Mouse (Mus musculus): ENCODE measurements at regions not wholly inside any gene's neighbourhood (a gene's known extent, or its start where the extent isn't known, plus 50 kb on each side); places are given as distances from the start of the nearest gene placed in this dataset.
"Not testable (repeated sequence)": the region's sequence is repeated elsewhere in the genome, so short reads cannot be mapped to it uniquely, and the experiment has no call there.

- no peaks in the 10 kb centered on the region for H3K4me1 ChIP-seq (ENCODE audit: control insufficient read depth in 1 of 2, insufficient read depth in 2 of 2, low read length in 2 of 2)
- H3K9ac ChIP-seq (ENCODE audit: control insufficient read depth, low read depth, low read length, poor library complexity, severe bottlenecking): no peak overlapping the region
- H3K9me3 ChIP-seq (replicated peaks; ENCODE audit: insufficient read depth, low read length): no peaks in the 10 kb centered on the region
- no peak for TF ChIP-seq MXI1 (IDR thresholded peaks at IDR 0.05; ENCODE audit: low read depth, low read length)
- TF ChIP-seq KAT2A (conservative IDR thresholded peaks at IDR 0.05; ENCODE audit: low read depth, low read length): no peak
- no peak overlapping the region for H3K27ac ChIP-seq (ENCODE audit: control insufficient read depth, low read depth, low read length)
- H3K36me3 ChIP-seq (ENCODE audit: control insufficient read depth in 1 of 2, insufficient read depth in 2 of 2, low read length in 2 of 2): no peaks in the 10 kb centered on the region
- no peak overlapping the region for H3K4me3 ChIP-seq (ENCODE audit: control insufficient read depth in 1 of 2, insufficient read depth in 1 of 2, low read depth in 2 of 2, low read length in 2 of 2)
- no peaks in the 10 kb centered on the region for H3K79me2 ChIP-seq (ENCODE audit: control insufficient read depth, insufficient read depth, low read length, poor library complexity)
- no peaks in the 10 kb centered on the region for H3K27me3 ChIP-seq (ENCODE audit: control insufficient read depth in 1 of 2, insufficient read depth in 2 of 2, low read length in 2 of 2)
- no peak for DNase-seq (ENCODE audit: low read depth, low spot score)
Observed at GRCm38 (mm10) chrX:130525770-130526169, 776.2 kb downstream of the Diaph2 start.

DNA sequence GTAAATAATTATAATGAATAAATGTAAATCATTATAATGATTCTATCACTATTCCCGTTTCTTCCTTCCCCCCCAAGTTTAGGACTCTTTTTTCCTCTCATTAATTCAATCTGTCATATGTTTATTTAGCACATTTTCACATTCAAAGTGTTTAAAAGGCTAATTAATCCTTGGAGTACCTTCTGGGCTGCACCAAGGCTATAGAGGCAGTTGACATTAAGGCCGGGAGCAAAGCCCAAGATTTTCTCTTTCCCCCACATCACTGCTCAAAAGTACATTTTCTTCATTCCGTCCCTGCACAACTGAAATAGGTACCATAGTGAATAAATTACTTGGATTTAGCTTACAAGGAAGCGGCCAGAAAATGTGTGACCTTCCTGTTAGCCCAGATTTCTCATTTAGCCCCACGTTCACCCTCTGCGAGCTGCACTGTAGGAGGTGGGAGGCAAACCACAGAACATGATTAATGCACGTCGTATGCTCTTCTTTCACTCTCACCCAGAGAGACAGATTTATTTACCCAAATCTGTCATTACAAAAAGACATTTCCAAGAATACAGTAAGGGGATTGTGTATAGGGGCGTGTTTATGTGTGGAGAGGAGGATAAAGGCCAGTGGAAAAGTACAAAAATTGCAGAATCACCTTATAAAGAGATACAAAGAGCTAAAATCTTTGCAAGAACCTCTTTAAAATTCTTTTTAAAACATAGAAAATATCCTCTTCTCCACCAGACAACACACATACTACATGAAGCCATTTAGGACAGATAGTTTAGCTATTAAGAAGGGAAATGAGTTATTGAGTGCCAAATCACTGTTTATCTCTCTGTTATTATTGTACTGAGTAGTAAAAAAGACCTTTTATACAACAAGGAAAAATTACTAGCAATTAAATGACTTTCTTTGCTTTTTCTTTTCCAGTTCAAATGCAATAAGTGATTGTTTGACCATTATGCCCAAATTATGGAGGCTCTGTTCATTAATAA is 783.9 kb downstream of the Diaph2 start:
- TF ChIP-seq RCOR1 (IDR thresholded peaks at IDR 0.05; ENCODE audit: low read depth, low read length) (no peak), MXI1 (IDR thresholded peaks at IDR 0.05; ENCODE audit: low read depth, low read length) (no peak), GATA1 (IDR thresholded peaks at IDR 0.05; ENCODE audit: low read depth, low read length) (no peak), MYC (IDR thresholded peaks at IDR 0.05; ENCODE audit: low read depth, low read length) (no peak), MAX (IDR thresholded peaks at IDR 0.05; ENCODE audit: low read length) (no peak), TBP (IDR thresholded peaks at IDR 0.05; ENCODE audit: low read depth, low read length) (no peak), SIN3A (IDR thresholded peaks at IDR 0.05; ENCODE audit: low read length) (no peak), ZNF384 (IDR thresholded peaks at IDR 0.05; ENCODE audit: low read depth, low read length) (no peak), POLR2AphosphoS5 (IDR thresholded peaks at IDR 0.05; ENCODE audit: borderline replicate concordance, low read depth, low read length) (no peak), MEF2A (IDR thresholded peaks at IDR 0.05; ENCODE audit: extremely low read depth, insufficient replicate concordance, low read depth, low read length, poor library complexity, severe bottlenecking) (no peak), RAD21 (IDR thresholded peaks at IDR 0.05; ENCODE audit: low read depth, low read length) (no peak), NELFE (IDR thresholded peaks at IDR 0.05; ENCODE audit: low read depth, low read length) (no peak)
- H3K27ac ChIP-seq (ENCODE audit: control insufficient read depth, low read depth, low read length): no peak overlapping the region
- no peaks in the 10 kb centered on the region for H3K9me3 ChIP-seq (replicated peaks; ENCODE audit: insufficient read depth, low read length)
- H3K9ac ChIP-seq (ENCODE audit: control insufficient read depth, low read depth, low read length, poor library complexity, severe bottlenecking): no peak overlapping the region
- no peaks in the 10 kb centered on the region for H3K79me2 ChIP-seq (ENCODE audit: control insufficient read depth, insufficient read depth, low read length, poor library complexity)
- H3K27me3 ChIP-seq (ENCODE audit: control insufficient read depth in 1 of 2, insufficient read depth in 2 of 2, low read length in 2 of 2): no peaks in the 10 kb centered on the region
- no peak overlapping the region for H3K4me3 ChIP-seq (ENCODE audit: control insufficient read depth in 1 of 2, insufficient read depth in 1 of 2, low read depth in 2 of 2, low read length in 2 of 2)
- H3K36me3 ChIP-seq (ENCODE audit: control insufficient read depth in 1 of 2, insufficient read depth in 2 of 2, low read length in 2 of 2): no peaks in the 10 kb centered on the region
- no peaks in the 10 kb centered on the region for H3K4me1 ChIP-seq (ENCODE audit: control insufficient read depth in 1 of 2, insufficient read depth in 2 of 2, low read length in 2 of 2)
- DNase-seq (ENCODE audit: low read depth, low spot score): no peak

DNA sequence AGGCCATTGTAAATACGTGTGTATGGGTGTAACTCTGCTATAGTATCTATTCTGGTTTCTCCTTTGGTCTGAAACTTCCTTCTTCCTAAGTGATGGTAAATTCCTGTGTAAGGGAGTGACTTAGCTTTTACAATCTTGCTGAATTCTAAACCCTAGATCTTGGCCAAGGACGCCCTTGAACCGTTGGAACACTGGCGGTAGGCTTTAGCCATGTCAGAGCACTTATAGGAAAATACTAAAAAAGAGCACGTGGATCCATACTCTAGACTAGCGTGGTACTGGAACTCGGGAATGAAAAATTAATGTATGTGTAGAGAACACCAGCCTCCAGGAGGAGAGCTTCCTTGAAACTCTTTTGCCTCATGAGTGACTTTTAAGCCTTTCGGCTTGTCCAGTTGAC is 789.2 kb downstream of the Diaph2 start:
- not testable (repeated sequence) for H3K27me3 ChIP-seq (ENCODE audit: control insufficient read depth in 1 of 2, insufficient read depth in 2 of 2, low read length in 2 of 2); H3K79me2 ChIP-seq (ENCODE audit: control insufficient read depth, insufficient read depth, low read length, poor library complexity); H3K27ac ChIP-seq (ENCODE audit: control insufficient read depth, low read depth, low read length); H3K9me3 ChIP-seq (replicated peaks; ENCODE audit: insufficient read depth, low read length); H3K4me3 ChIP-seq (ENCODE audit: control insufficient read depth in 1 of 2, insufficient read depth in 1 of 2, low read depth in 2 of 2, low read length in 2 of 2); H3K9ac ChIP-seq (ENCODE audit: control insufficient read depth, low read depth, low read length, poor library complexity, severe bottlenecking); DNase-seq (ENCODE audit: low read depth, low spot score); H3K36me3 ChIP-seq (ENCODE audit: control insufficient read depth in 1 of 2, insufficient read depth in 2 of 2, low read length in 2 of 2); H3K4me1 ChIP-seq (ENCODE audit: control insufficient read depth in 1 of 2, insufficient read depth in 2 of 2, low read length in 2 of 2)

All from MEL (cell line).